In the genomic region with DNA sequence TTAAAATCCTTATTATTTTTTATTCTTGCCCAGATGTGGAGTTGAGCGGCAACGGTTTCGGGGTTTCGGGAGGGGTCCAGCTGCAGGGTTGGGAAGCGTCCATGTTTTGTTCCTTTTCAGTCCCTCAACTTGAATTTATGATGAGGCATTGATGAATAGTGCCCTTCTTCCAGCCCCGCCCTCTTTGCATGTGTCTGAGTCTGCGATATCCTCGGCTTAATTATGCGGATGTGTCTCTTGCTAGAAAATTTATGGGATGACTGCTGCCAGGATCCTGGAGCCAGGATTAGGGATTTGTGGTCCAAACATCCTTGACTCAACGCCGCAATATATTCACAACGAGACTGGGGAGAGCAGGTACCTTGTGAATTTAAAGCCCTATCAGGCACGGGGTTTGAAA, we compare ENCODE assay signal across 29 mouse cellular contexts. TPM values are rescaled to one million over a fixed set of nuclear protein-coding genes. Genes with fewer than 3 reads are reported as not detected.
DNase-seq lines count a peak whose midpoint lies in the region; ATAC-seq lines count a peak whose summit lies in the region.
"Had no signal": no experiment of that assay in that cellular context is flagged by ENCODE, and none has a peak within 500 bp of the region (broad histone marks: within the 10 kb centered on the region; RNA-seq: fewer than 3 reads in every experiment).

No protein-coding gene starts in this region.

- no peak for DNase-seq in hindbrain, embryonic 14.5 days (ENCODE audit: low spot score)
- DNase-seq in neural tube, embryonic 11.5 days (ENCODE audit: low spot score), result no peak
- DNase-seq in neural tube, embryonic 10.5 days (ENCODE audit: extremely low spot score, low spot score), result no peak
- no peak for DNase-seq in gastrocnemius, adult 18-20 months (ENCODE audit: low spot score)
- DNase-seq: adrenal gland, postnatal 14 days; cerebellum, adult 18-20 months; cerebellum, postnatal 10 days; gastrocnemius, adult 2 months; heart, postnatal 10 days; kidney, postnatal 4 days; liver; lung, adult 2 months; lung, postnatal 10 days; midbrain, embryonic 14.5 days; retina, postnatal 1 day; right cerebral cortex, postnatal 14 days had no signal

- H3K27ac ChIP-seq in hindbrain, embryonic 13.5 days, result 0 out of 2 replicates have a peak overlapping the region, but pooled peaks have one; percentile 12
- H3K27ac ChIP-seq in hindbrain, embryonic 14.5 days, result no peak overlapping the region
- no peak overlapping the region for H3K27ac ChIP-seq in neural tube, embryonic 11.5 days (ENCODE audit: low read depth, low read length)
- no peak overlapping the region for H3K27ac ChIP-seq in neural tube, embryonic 12.5 days
- H3K27ac ChIP-seq: embryonic facial prominence, embryonic 10.5 days; embryonic facial prominence, embryonic 15.5 days; forebrain, embryonic 15.5 days; gastrocnemius, adult 2 months; heart, embryonic 13.5 days; kidney, embryonic 15.5 days; liver, embryonic 14.5 days; macrophage; stomach, embryonic 15.5 days had no signal

- H3K9ac ChIP-seq in hindbrain, embryonic 13.5 days, result no peak overlapping the region
- H3K9ac ChIP-seq in hindbrain, embryonic 14.5 days, result no peak overlapping the region
- no peak overlapping the region for H3K9ac ChIP-seq in neural tube, embryonic 11.5 days (ENCODE audit: low read length)
- H3K9ac ChIP-seq in neural tube, embryonic 12.5 days, result no peak overlapping the region
- H3K9ac ChIP-seq: embryonic facial prominence, embryonic 15.5 days; forebrain, embryonic 15.5 days; heart, embryonic 13.5 days; kidney, embryonic 15.5 days; liver, embryonic 14.5 days; stomach, embryonic 15.5 days had no signal

- no peaks in the 10 kb centered on the region for H3K27me3 ChIP-seq in hindbrain, embryonic 13.5 days
- H3K27me3 ChIP-seq in hindbrain, embryonic 14.5 days (ENCODE audit: control insufficient read depth, insufficient read depth, low read length), result no peaks in the 10 kb centered on the region
- H3K27me3 ChIP-seq in neural tube, embryonic 11.5 days (ENCODE audit: control insufficient read depth, insufficient read depth, low read length), result no peaks in the 10 kb centered on the region
- no peaks in the 10 kb centered on the region for H3K27me3 ChIP-seq in neural tube, embryonic 12.5 days (replicated peaks)
- H3K27me3 ChIP-seq: forebrain, embryonic 15.5 days; heart, embryonic 13.5 days; kidney, embryonic 15.5 days; stomach, embryonic 15.5 days had no signal

- no peaks in the 10 kb centered on the region for H3K9me3 ChIP-seq in hindbrain, embryonic 13.5 days
- no peaks in the 10 kb centered on the region for H3K9me3 ChIP-seq in hindbrain, embryonic 14.5 days (ENCODE audit: control insufficient read depth, low read length)
- H3K9me3 ChIP-seq in neural tube, embryonic 11.5 days (ENCODE audit: control insufficient read depth, low read length), result no peaks in the 10 kb centered on the region
- no peaks in the 10 kb centered on the region for H3K9me3 ChIP-seq in neural tube, embryonic 12.5 days
- H3K9me3 ChIP-seq: embryonic facial prominence, embryonic 10.5 days; embryonic facial prominence, embryonic 15.5 days; forebrain, embryonic 15.5 days; heart, embryonic 13.5 days; kidney, embryonic 15.5 days; stomach, embryonic 15.5 days had no signal

- H3K4me2 ChIP-seq in hindbrain, embryonic 13.5 days, result no peak overlapping the region
- no peak overlapping the region for H3K4me2 ChIP-seq in hindbrain, embryonic 14.5 days (replicated peaks)
- no peak overlapping the region for H3K4me2 ChIP-seq in neural tube, embryonic 11.5 days (ENCODE audit: low read depth)
- no peak overlapping the region; the same call in 1 of the 2 replicates for H3K4me2 ChIP-seq in neural tube, embryonic 12.5 days (replicated peaks)
- H3K4me2 ChIP-seq: embryonic facial prominence, embryonic 15.5 days; forebrain, embryonic 15.5 days; heart, embryonic 13.5 days; kidney, embryonic 15.5 days; stomach, embryonic 15.5 days had no signal

- no peaks in the 10 kb centered on the region for H3K4me1 ChIP-seq in hindbrain, embryonic 13.5 days (replicated peaks)
- no peaks in the 10 kb centered on the region for H3K4me1 ChIP-seq in hindbrain, embryonic 14.5 days (replicated peaks; ENCODE audit: control insufficient read depth, insufficient read depth, low read length)
- no peaks in the 10 kb centered on the region for H3K4me1 ChIP-seq in neural tube, embryonic 11.5 days (ENCODE audit: control insufficient read depth, insufficient read depth, low read length)
- H3K4me1 ChIP-seq in neural tube, embryonic 12.5 days, result no peaks in the 10 kb centered on the region
- H3K4me1 ChIP-seq: embryonic facial prominence, embryonic 10.5 days; embryonic facial prominence, embryonic 15.5 days; forebrain, embryonic 15.5 days; heart, embryonic 13.5 days; kidney, embryonic 15.5 days; stomach, embryonic 15.5 days had no signal

- ATAC-seq in hindbrain, embryonic 13.5 days (ENCODE audit: low FRiP score), result no peak
- ATAC-seq in hindbrain, embryonic 14.5 days (ENCODE audit: low FRiP score), result no peak
- ATAC-seq in neural tube, embryonic 11.5 days (ENCODE audit: insufficient read depth, low FRiP score, low TSS enrichment), result 0 out of 2 replicates have a peak, but pooled peaks have one; percentile 6
- ATAC-seq in neural tube, embryonic 12.5 days (ENCODE audit: low FRiP score, low read depth), result peak; percentile 53; the same call in 1 of the 2 replicates
- ATAC-seq in CD4-positive, CD25-positive, alpha-beta regulatory T cell, adult 4 months, result no peak
- ATAC-seq: activated CD4-positive, CD25-positive, alpha-beta regulatory T cell, adult 4 months; forebrain, embryonic 15.5 days; hindbrain, embryonic 16.5 days had no signal

- 58% methylated on average over 13 of the region's 13 CpGs for WGBS in hindbrain, embryonic 13.5 days
- 65% methylated on average over 13 of the region's 13 CpGs for WGBS in hindbrain, embryonic 14.5 days
- 75% methylated on average over 13 of the region's 13 CpGs for WGBS in neural tube, embryonic 11.5 days
- WGBS in neural tube, embryonic 12.5 days, result 74% methylated on average over 13 of the region's 13 CpGs

- no peak overlapping the region for H3K4me3 ChIP-seq in hindbrain, embryonic 13.5 days
- H3K4me3 ChIP-seq in hindbrain, embryonic 14.5 days (replicated peaks; ENCODE audit: low read length), result no peak overlapping the region
- no peak overlapping the region for H3K4me3 ChIP-seq in neural tube, embryonic 11.5 days (ENCODE audit: low read depth, low read length)
- no peak overlapping the region for H3K4me3 ChIP-seq in neural tube, embryonic 12.5 days
- H3K4me3 ChIP-seq: embryonic facial prominence, embryonic 10.5 days; embryonic facial prominence, embryonic 15.5 days; forebrain, embryonic 15.5 days; gastrocnemius, adult 2 months; heart, embryonic 13.5 days; kidney, embryonic 15.5 days; stomach, embryonic 15.5 days had no signal

- no peaks in the 10 kb centered on the region for H3K36me3 ChIP-seq in hindbrain, embryonic 13.5 days
- H3K36me3 ChIP-seq in hindbrain, embryonic 14.5 days (replicated peaks; ENCODE audit: control insufficient read depth, insufficient read depth), result no peaks in the 10 kb centered on the region
- H3K36me3 ChIP-seq in neural tube, embryonic 11.5 days (ENCODE audit: control insufficient read depth, insufficient read depth, low read length), result no peaks in the 10 kb centered on the region
- no peaks in the 10 kb centered on the region for H3K36me3 ChIP-seq in neural tube, embryonic 12.5 days
- H3K36me3 ChIP-seq: embryonic facial prominence, embryonic 10.5 days; embryonic facial prominence, embryonic 15.5 days; forebrain, embryonic 15.5 days; heart, embryonic 13.5 days; kidney, embryonic 15.5 days; stomach, embryonic 15.5 days had no signal

RNA-seq across cellular contexts. Expression of a gene that starts 31.7 kb away (rescaled TPM):
- polyA plus RNA-seq in hindbrain, embryonic 13.5 days (2015; fragmentation: Nextera tagmentation; extraction: Ambion mirVana), result 11.0 and 11.3 TPM in 2 replicates
- 19.4 and 21.8 TPM in 2 replicates for polyA plus RNA-seq in hindbrain, embryonic 14.5 days (2014; fragmentation: Nextera tagmentation; extraction: Ambion mirVana)
- 3.5 and 4.4 TPM in 2 replicates for polyA plus RNA-seq in neural tube, embryonic 11.5 days (2014; fragmentation: Nextera tagmentation; extraction: Ambion mirVana)
- 4.5 and 4.8 TPM in 2 replicates for polyA plus RNA-seq in neural tube, embryonic 12.5 days (2016; fragmentation: Nextera tagmentation; extraction: Ambion mirVana)
- total RNA-seq in gastrocnemius, adult 18-20 months (2021), result 1 to 10 TPM; 6.4 to 8.1 TPM
- under 1 TPM; 0.12 to 0.85 TPM for polyA plus RNA-seq in CD4-positive, CD25-positive, alpha-beta regulatory T cell, adult 4 months (2017; shearing (Covaris generic))

Comparison
In these comparisons a context has a peak if more than half of its experiments do, and no peak if none do; other contexts are left out.
1. ATAC-seq: peak in neural tube, embryonic 11.5 days (single experiment) and neural tube, embryonic 12.5 days (single experiment); none in hindbrain, embryonic 13.5 days (single experiment), hindbrain, embryonic 14.5 days (single experiment) and CD4-positive, CD25-positive, alpha-beta regulatory T cell, adult 4 months (single experiment).